ENCODE assay signal across 8 mouse cellular contexts in genomic region chr4:125065517-125066307, GRCm38 (mm10). TPM values are rescaled to one million over a fixed set of nuclear protein-coding genes. Genes with fewer than 3 reads are reported as not detected.
DNase-seq lines count a peak whose midpoint lies in the region; ATAC-seq and TF ChIP-seq lines count a peak whose summit lies in the region.

Gene Dnali1 (minus strand): TSS chr4:125065703.

- TF ChIP-seq CTCF in small intestine, adult 2 months (IDR thresholded peaks at IDR 0.05; ENCODE audit: extremely low read depth, insufficient read length, insufficient replicate concordance, low read depth, low read length): no peak

- no peaks in the 10 kb centered on the region for H3K9me3 ChIP-seq in hindbrain, embryonic 13.5 days
- H3K9me3 ChIP-seq in limb, embryonic 10.5 days (replicated peaks): no peaks in the 10 kb centered on the region

- H3K9ac ChIP-seq in hindbrain, embryonic 13.5 days: peak within 1 kb of the TSS; percentile 91

- H3K27me3 ChIP-seq in hindbrain, embryonic 13.5 days: peaks cover 12% of the 10 kb centered on the region; the same call in 1 of the 2 replicates
- H3K27me3 ChIP-seq in limb, embryonic 10.5 days (ENCODE audit: low read depth, poor library complexity, severe bottlenecking): peaks cover 20% of the 10 kb centered on the region; the same call in 1 of the 2 replicates
- H3K27me3 ChIP-seq in small intestine, adult 2 months (ENCODE audit: control insufficient read depth, insufficient read depth, low read length): no peaks in the 10 kb centered on the region

- H3K27ac ChIP-seq in hindbrain, embryonic 13.5 days: peak within 1 kb of the TSS; percentile 70
- peak within 1 kb of the TSS; percentile 86 for H3K27ac ChIP-seq in limb, embryonic 10.5 days
- H3K27ac ChIP-seq in small intestine, adult 2 months (ENCODE audit: insufficient read depth, low read depth, low read length): peak within 1 kb of the TSS; percentile 54; the same call in 1 of the 2 replicates

- ATAC-seq in cerebellum, adult (ENCODE audit: insufficient number of reproducible peaks, low FRiP score, low TSS enrichment): no peak
- ATAC-seq in hindbrain, embryonic 13.5 days (ENCODE audit: low FRiP score): peak; percentile 44; the same call in 1 of the 2 replicates

- WGBS in hindbrain, embryonic 13.5 days: 4% methylated on average over 26 of the region's 26 CpGs
- 5% methylated on average over 26 of the region's 26 CpGs for WGBS in limb, embryonic 10.5 days
- WGBS in small intestine, adult 2 months: 1% methylated on average over 26 of the region's 26 CpGs

- H3K36me3 ChIP-seq in hindbrain, embryonic 13.5 days: peaks cover 20% of the 10 kb centered on the region
- peaks cover 28% of the 10 kb centered on the region for H3K36me3 ChIP-seq in limb, embryonic 10.5 days
- peaks cover 15% of the 10 kb centered on the region for H3K36me3 ChIP-seq in small intestine, adult 2 months (ENCODE audit: control insufficient read depth, insufficient read depth, low read length)

- peaks cover 21% of the 10 kb centered on the region for H3K4me1 ChIP-seq in hindbrain, embryonic 13.5 days (replicated peaks)
- H3K4me1 ChIP-seq in limb, embryonic 10.5 days: peaks cover 23% of the 10 kb centered on the region
- peaks cover 8% of the 10 kb centered on the region; the same call in 1 of the 2 replicates for H3K4me1 ChIP-seq in small intestine, adult 2 months (ENCODE audit: control insufficient read depth, insufficient read depth, insufficient read length, low read length)

- peak; percentile 35 for DNase-seq in cerebellum, adult 11 months
- peak; percentile 55 for DNase-seq in cerebellum, adult 9-11 months
- peak; percentile 16 to 36 for DNase-seq in frontal cortex, postnatal 36 days (ENCODE audit: low spot score in 2 of 2)
- peak; percentile 70 for DNase-seq in limb, embryonic 10.5 days (ENCODE audit: low spot score)
- DNase-seq in mesoderm, embryonic 11.5 days (ENCODE audit: low read depth, low spot score): peak; percentile 72

- H3K4me3 ChIP-seq in hindbrain, embryonic 13.5 days: peak within 1 kb of the TSS; percentile 90
- peak within 1 kb of the TSS; percentile 97 for H3K4me3 ChIP-seq in limb, embryonic 10.5 days
- H3K4me3 ChIP-seq in small intestine, adult 2 months (ENCODE audit: low read depth, low read length): peak within 1 kb of the TSS; percentile 79

- no peak for TF ChIP-seq POLR2A in small intestine, adult 2 months (IDR thresholded peaks at IDR 0.05; ENCODE audit: low read depth, low read length)

- H3K4me2 ChIP-seq in hindbrain, embryonic 13.5 days: peak within 1 kb of the TSS; percentile 90

RNA-seq across cellular contexts. Expression of gene Dnali1, which starts in this region (rescaled TPM):
- 0.79 and 1.8 TPM in 2 replicates for polyA plus RNA-seq in hindbrain, embryonic 13.5 days (2015; fragmentation: Nextera tagmentation; extraction: Ambion mirVana)
- polyA plus RNA-seq in limb, embryonic 10.5 days (2016; fragmentation: Nextera tagmentation; extraction: Ambion mirVana): 0.09 and 0.15 TPM in 2 replicates
- not detected in 2 replicates for polyA plus RNA-seq in small intestine, adult 2 months (2012; rRNA removed)

Comparison
In these comparisons a context has a peak if more than half of its experiments do, and no peak if none do; other contexts are left out.
1. Peak in DNase-seq, H3K4me3 ChIP-seq and H3K27ac ChIP-seq in limb, embryonic 10.5 days; RNA of the gene not detected or under 1 TPM.